ENCODE assay signal across 8 mouse cellular contexts in genomic region chrX:36112422-36112750, GRCm38 (mm10). TPM values are rescaled to one million over a fixed set of nuclear protein-coding genes. Genes with fewer than 3 reads are reported as not detected.
DNase-seq lines count a peak whose midpoint lies in the region; ATAC-seq and TF ChIP-seq lines count a peak whose summit lies in the region.

No protein-coding gene starts in this region.

- TF ChIP-seq CTCF in hindbrain, postnatal 0 days (IDR thresholded peaks at IDR 0.05; ENCODE audit: low read depth) = no peak
- no peak for TF ChIP-seq CTCF in midbrain, postnatal 0 days (IDR thresholded peaks at IDR 0.05)

- peak overlapping the region; percentile 43; the same call in 1 of the 2 replicates for H3K27ac ChIP-seq in kidney, embryonic 16.5 days (ENCODE audit: low read length)
- H3K27ac ChIP-seq in embryonic facial prominence, embryonic 13.5 days = no peak overlapping the region
- no peak overlapping the region for H3K27ac ChIP-seq in hindbrain, postnatal 0 days
- no peak overlapping the region for H3K27ac ChIP-seq in midbrain, postnatal 0 days (ENCODE audit: low read depth, low read length)

- H3K27me3 ChIP-seq in kidney, embryonic 16.5 days (ENCODE audit: insufficient read depth, low read length) = no peaks in the 10 kb centered on the region
- peaks cover 4% of the 10 kb centered on the region; the same call in 1 of the 2 replicates for H3K27me3 ChIP-seq in embryonic facial prominence, embryonic 13.5 days
- no peaks in the 10 kb centered on the region for H3K27me3 ChIP-seq in hindbrain, postnatal 0 days (ENCODE audit: insufficient read depth, low read length)
- no peaks in the 10 kb centered on the region for H3K27me3 ChIP-seq in midbrain, postnatal 0 days (ENCODE audit: insufficient read depth, low read length)

- no peak for DNase-seq in kidney, postnatal 14 days
- DNase-seq in hindbrain, postnatal 0 days (ENCODE audit: low spot score) = no peak
- no peak for DNase-seq in midbrain, postnatal 0 days (ENCODE audit: low spot score)
- no peak for DNase-seq in adrenal gland, postnatal 10 days
- no peak for DNase-seq in left cerebral cortex, adult 9 months (ENCODE audit: low spot score in 2 of 2)
- no peak for DNase-seq in cerebellum, adult 18-20 months

- no peak for ATAC-seq in kidney, embryonic 16.5 days (ENCODE audit: low FRiP score, low TSS enrichment)
- ATAC-seq in embryonic facial prominence, embryonic 13.5 days (ENCODE audit: insufficient number of reproducible peaks, insufficient read depth, low FRiP score, low TSS enrichment, low read depth) = no peak
- ATAC-seq in hindbrain, postnatal 0 days = no peak
- peak; percentile 34; the same call in 1 of the 2 replicates for ATAC-seq in midbrain, postnatal 0 days (ENCODE audit: low FRiP score)

- peak overlapping the region; percentile 57 for H3K4me3 ChIP-seq in kidney, embryonic 16.5 days (ENCODE audit: low read length)
- peak overlapping the region; percentile 53 for H3K4me3 ChIP-seq in embryonic facial prominence, embryonic 13.5 days
- H3K4me3 ChIP-seq in hindbrain, postnatal 0 days (ENCODE audit: low read length) = peak overlapping the region; percentile 49
- peak overlapping the region; percentile 48 for H3K4me3 ChIP-seq in midbrain, postnatal 0 days (ENCODE audit: low read depth, low read length)

- H3K36me3 ChIP-seq in kidney, embryonic 16.5 days (ENCODE audit: insufficient read depth, low read length) = no peaks in the 10 kb centered on the region
- H3K36me3 ChIP-seq in embryonic facial prominence, embryonic 13.5 days = no peaks in the 10 kb centered on the region
- no peaks in the 10 kb centered on the region for H3K36me3 ChIP-seq in hindbrain, postnatal 0 days (ENCODE audit: insufficient read depth, low read length)
- H3K36me3 ChIP-seq in midbrain, postnatal 0 days (ENCODE audit: insufficient read depth, low read length) = no peaks in the 10 kb centered on the region

- peak overlapping the region; percentile 74 for H3K9ac ChIP-seq in kidney, embryonic 16.5 days (replicated peaks; ENCODE audit: low read length)
- peak overlapping the region; percentile 72 for H3K9ac ChIP-seq in embryonic facial prominence, embryonic 13.5 days
- H3K9ac ChIP-seq in hindbrain, postnatal 0 days (replicated peaks; ENCODE audit: low read length) = peak overlapping the region; percentile 37; the same call in 1 of the 2 replicates
- H3K9ac ChIP-seq in midbrain, postnatal 0 days (replicated peaks; ENCODE audit: low read length, poor library complexity, severe bottlenecking) = peak overlapping the region; percentile 52

- no peaks in the 10 kb centered on the region for H3K4me1 ChIP-seq in kidney, embryonic 16.5 days (ENCODE audit: insufficient read depth, low read length)
- H3K4me1 ChIP-seq in embryonic facial prominence, embryonic 13.5 days = no peaks in the 10 kb centered on the region
- H3K4me1 ChIP-seq in hindbrain, postnatal 0 days (ENCODE audit: insufficient read depth, low read length) = no peaks in the 10 kb centered on the region
- H3K4me1 ChIP-seq in midbrain, postnatal 0 days (ENCODE audit: insufficient read depth, low read length) = no peaks in the 10 kb centered on the region

- H3K9me3 ChIP-seq in kidney, embryonic 16.5 days (ENCODE audit: low read length) = no peaks in the 10 kb centered on the region
- H3K9me3 ChIP-seq in embryonic facial prominence, embryonic 13.5 days = no peaks in the 10 kb centered on the region
- no peaks in the 10 kb centered on the region for H3K9me3 ChIP-seq in hindbrain, postnatal 0 days (ENCODE audit: low read length)
- H3K9me3 ChIP-seq in midbrain, postnatal 0 days (ENCODE audit: low read length) = no peaks in the 10 kb centered on the region

- WGBS in kidney, embryonic 16.5 days = 28% methylated on average over 9 of the region's 9 CpGs
- 25% methylated on average over 9 of the region's 9 CpGs for WGBS in embryonic facial prominence, embryonic 13.5 days
- WGBS in hindbrain, postnatal 0 days = 30% methylated on average over 9 of the region's 9 CpGs
- WGBS in midbrain, postnatal 0 days = 21% methylated on average over 9 of the region's 9 CpGs

- H3K4me2 ChIP-seq in kidney, embryonic 16.5 days (replicated peaks; ENCODE audit: low read depth, low read length) = peak overlapping the region; percentile 60
- peak overlapping the region; percentile 66 for H3K4me2 ChIP-seq in embryonic facial prominence, embryonic 13.5 days
- H3K4me2 ChIP-seq in hindbrain, postnatal 0 days (ENCODE audit: low read depth, low read length) = peak overlapping the region; percentile 69
- H3K4me2 ChIP-seq in midbrain, postnatal 0 days (ENCODE audit: low read depth, low read length, poor library complexity, severe bottlenecking) = peak overlapping the region; percentile 77

RNA-seq across cellular contexts. Expression of gene Il13ra1, which starts 0.5 kb away (rescaled TPM):
- 32.5 and 34.7 TPM in 2 replicates for polyA plus RNA-seq in kidney, embryonic 16.5 days (2015; fragmentation: Nextera tagmentation; extraction: Ambion mirVana)
- 9.7 and 12.1 TPM in 2 replicates for polyA plus RNA-seq in embryonic facial prominence, embryonic 13.5 days (2015; fragmentation: Nextera tagmentation; extraction: Ambion mirVana)
- total RNA-seq in hindbrain, postnatal 0 days (2014; rRNA removed) = 5.8 and 8.7 TPM in 2 replicates
- 6.8 and 7.6 TPM in 2 replicates for polyA plus RNA-seq in hindbrain, postnatal 0 days (2015; fragmentation: Nextera tagmentation; extraction: Ambion mirVana)
- total RNA-seq in midbrain, postnatal 0 days (2014; rRNA removed) = 11.8 and 12.4 TPM in 2 replicates
- 8.9 and 9.1 TPM in 2 replicates for polyA plus RNA-seq in midbrain, postnatal 0 days (2015; fragmentation: Nextera tagmentation; extraction: Ambion mirVana)
- 1 to 10 TPM; 8.2 to 9.8 TPM for total RNA-seq in adrenal gland, postnatal 10 days (2021)
